8 mouse cellular contexts compared by ENCODE assay signal in genomic region chr6:99094339-99094989, GRCm38 (mm10).
DNase-seq lines count a peak whose midpoint lies in the region; ATAC-seq and TF ChIP-seq lines count a peak whose summit lies in the region.

No protein-coding gene starts in this region.

- peak overlapping the region; percentile 37; the same call in 1 of the 2 replicates for H3K27ac ChIP-seq in kidney, embryonic 15.5 days
- H3K27ac ChIP-seq in heart, embryonic 16.5 days (ENCODE audit: low read length) = peak overlapping the region; percentile 98
- H3K27ac ChIP-seq in limb, embryonic 14.5 days (replicated peaks; ENCODE audit: low read depth, low read length) = no peak overlapping the region

- DNase-seq in kidney, adult 11 months = no peak
- peak; percentile 54 for DNase-seq in brain, embryonic 14.5 days (ENCODE audit: low read depth)
- no peak for DNase-seq in limb, embryonic 14.5 days (ENCODE audit: low spot score)
- peak; percentile 55 for DNase-seq in retina, embryonic 14.5 days (ENCODE audit: low spot score)

- H3K36me3 ChIP-seq in kidney, embryonic 15.5 days = no peaks in the 10 kb centered on the region
- H3K36me3 ChIP-seq in heart, embryonic 16.5 days (ENCODE audit: control insufficient read depth, insufficient read depth) = no peaks in the 10 kb centered on the region
- H3K36me3 ChIP-seq in limb, embryonic 14.5 days (ENCODE audit: control insufficient read depth, insufficient read depth, low read length) = no peaks in the 10 kb centered on the region

- peaks cover 61% of the 10 kb centered on the region for H3K4me1 ChIP-seq in kidney, embryonic 15.5 days
- peaks cover 48% of the 10 kb centered on the region for H3K4me1 ChIP-seq in heart, embryonic 16.5 days (ENCODE audit: control insufficient read depth, insufficient read depth, low read length)
- peaks cover 28% of the 10 kb centered on the region for H3K4me1 ChIP-seq in limb, embryonic 14.5 days (ENCODE audit: control insufficient read depth, insufficient read depth, low read length)

- WGBS in kidney, embryonic 15.5 days = 20% methylated on average over 10 of the region's 10 CpGs
- 9% methylated on average over 10 of the region's 10 CpGs for WGBS in heart, embryonic 16.5 days
- WGBS in limb, embryonic 14.5 days = 31% methylated on average over 10 of the region's 10 CpGs

- TF ChIP-seq CTCF in brain, embryonic 14.5 days (IDR thresholded peaks at IDR 0.05; ENCODE audit: borderline replicate concordance, extremely low read depth, insufficient read depth, insufficient read length) = no peak

- no peaks in the 10 kb centered on the region for H3K27me3 ChIP-seq in kidney, embryonic 15.5 days
- no peaks in the 10 kb centered on the region for H3K27me3 ChIP-seq in heart, embryonic 16.5 days (ENCODE audit: control insufficient read depth, insufficient read depth, low read length)
- H3K27me3 ChIP-seq in limb, embryonic 14.5 days (ENCODE audit: control insufficient read depth, insufficient read depth, low read length) = no peaks in the 10 kb centered on the region

- no peak for ATAC-seq in kidney, embryonic 15.5 days (replicated peaks; ENCODE audit: low FRiP score)
- ATAC-seq in heart, embryonic 16.5 days (replicated peaks; ENCODE audit: extremely low read depth, insufficient read depth, low FRiP score) = peak; percentile 60
- no peak for ATAC-seq in limb, embryonic 14.5 days (ENCODE audit: low FRiP score, low read depth)
- no peak; the same call in 1 of the 2 replicates for ATAC-seq in erythroid progenitor cell, adult 5-6 weeks (replicated peaks; ENCODE audit: low FRiP score, poor library complexity, severe bottlenecking)
- ATAC-seq in monocyte, adult 5-6 weeks (replicated peaks; ENCODE audit: insufficient number of reproducible peaks, low FRiP score, low TSS enrichment, poor library complexity, severe bottlenecking) = no peak

- H3K4me2 ChIP-seq in kidney, embryonic 15.5 days = peak overlapping the region; percentile 32
- H3K4me2 ChIP-seq in heart, embryonic 16.5 days (ENCODE audit: low read depth, low read length) = peak overlapping the region; percentile 69
- peak overlapping the region; percentile 20; the same call in 1 of the 2 replicates for H3K4me2 ChIP-seq in limb, embryonic 14.5 days (replicated peaks; ENCODE audit: low read depth, low read length, severe bottlenecking)

- H3K4me3 ChIP-seq in kidney, embryonic 15.5 days (replicated peaks) = no peak overlapping the region
- H3K4me3 ChIP-seq in heart, embryonic 16.5 days (ENCODE audit: low read length) = peak overlapping the region; percentile 56
- H3K4me3 ChIP-seq in limb, embryonic 14.5 days (replicated peaks; ENCODE audit: low read length) = no peak overlapping the region

- no peak overlapping the region for H3K9ac ChIP-seq in kidney, embryonic 15.5 days
- peak overlapping the region; percentile 67 for H3K9ac ChIP-seq in heart, embryonic 16.5 days (ENCODE audit: low read length)
- H3K9ac ChIP-seq in limb, embryonic 14.5 days (ENCODE audit: low read depth, low read length, severe bottlenecking) = no peak overlapping the region

- H3K9me3 ChIP-seq in kidney, embryonic 15.5 days (replicated peaks) = no peaks in the 10 kb centered on the region
- no peaks in the 10 kb centered on the region for H3K9me3 ChIP-seq in heart, embryonic 16.5 days (replicated peaks; ENCODE audit: control insufficient read depth, low read length)
- no peaks in the 10 kb centered on the region for H3K9me3 ChIP-seq in limb, embryonic 14.5 days (ENCODE audit: control insufficient read depth, low read length)

- no peak for TF ChIP-seq POLR2A in brain, embryonic 14.5 days (IDR thresholded peaks at IDR 0.05; ENCODE audit: borderline replicate concordance, extremely low read depth, insufficient read depth, insufficient read length, poor library complexity, severe bottlenecking)
- TF ChIP-seq POLR2A in limb, embryonic 14.5 days (IDR thresholded peaks at IDR 0.05; ENCODE audit: borderline replicate concordance, extremely low read depth, insufficient read depth, insufficient read length) = no peak

Comparison
In these comparisons a context has a peak if more than half of its experiments do, and no peak if none do; other contexts are left out.
1. DNase-seq: peak in brain, embryonic 14.5 days (single experiment) and retina, embryonic 14.5 days (single experiment); none in kidney, adult 11 months (single experiment) and limb, embryonic 14.5 days (single experiment).
2. Peak in every context shown above with its lines, with median percentiles within 50 percentile points of each other: H3K4me2 ChIP-seq.